Mouse (Mus musculus) testis, postnatal 14 days (tissue): ENCODE measurements around the gene Rasgef1c.

Experiments
- DNase-seq: peaks from one replicate; pipeline ENCODE4 v3.0.0; 2021; ENCODE audit warnings: low spot score

Gene Rasgef1c

GRCm38 (mm10) chr11:49977963-49978568 lies 76.4 kb downstream of the Rasgef1c start:
- DNase-seq = no peak

DNA sequence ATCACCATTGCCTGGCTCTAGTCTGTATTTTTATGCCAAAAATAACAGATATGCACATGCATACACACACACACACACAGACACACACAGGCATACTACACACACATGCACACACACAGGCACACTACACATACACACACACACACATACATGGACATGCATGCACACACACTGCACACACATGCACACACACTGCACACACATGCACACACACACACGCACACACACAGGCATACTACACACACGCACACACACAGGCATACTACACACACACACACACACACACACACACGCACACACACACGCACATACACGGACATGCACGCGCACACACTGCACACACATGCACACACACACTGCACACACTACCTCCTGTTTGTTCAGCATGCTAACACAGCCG lies 77.3 kb downstream of the Rasgef1c start:
- no peak for DNase-seq

DNA sequence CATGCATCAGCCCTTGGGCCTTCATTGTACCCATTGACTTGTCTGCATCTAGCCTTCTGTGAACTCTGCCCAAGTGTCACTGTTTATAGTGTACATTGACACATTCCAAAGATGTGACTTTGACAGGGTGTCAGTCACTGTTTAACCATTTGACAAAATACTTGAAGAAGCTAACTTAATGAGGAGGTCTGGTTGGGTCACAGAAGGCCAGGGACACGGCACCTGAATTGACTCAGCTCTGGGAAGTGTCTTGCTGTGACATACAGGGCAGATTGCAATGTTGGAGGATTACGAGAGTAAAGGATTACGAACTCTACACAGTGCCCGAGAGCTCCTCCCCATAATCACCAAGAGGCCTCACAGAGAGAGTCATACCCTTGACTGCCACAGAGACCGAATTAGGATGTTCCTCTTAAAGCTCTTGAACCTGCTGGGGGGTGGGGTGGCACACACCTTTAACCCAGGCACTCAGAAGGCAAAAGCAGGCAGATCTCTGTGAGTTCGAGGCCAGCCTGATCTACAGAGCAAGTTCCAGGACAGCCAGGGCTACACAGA lies 79.1 kb downstream of the Rasgef1c start:
- no peak for DNase-seq

DNA sequence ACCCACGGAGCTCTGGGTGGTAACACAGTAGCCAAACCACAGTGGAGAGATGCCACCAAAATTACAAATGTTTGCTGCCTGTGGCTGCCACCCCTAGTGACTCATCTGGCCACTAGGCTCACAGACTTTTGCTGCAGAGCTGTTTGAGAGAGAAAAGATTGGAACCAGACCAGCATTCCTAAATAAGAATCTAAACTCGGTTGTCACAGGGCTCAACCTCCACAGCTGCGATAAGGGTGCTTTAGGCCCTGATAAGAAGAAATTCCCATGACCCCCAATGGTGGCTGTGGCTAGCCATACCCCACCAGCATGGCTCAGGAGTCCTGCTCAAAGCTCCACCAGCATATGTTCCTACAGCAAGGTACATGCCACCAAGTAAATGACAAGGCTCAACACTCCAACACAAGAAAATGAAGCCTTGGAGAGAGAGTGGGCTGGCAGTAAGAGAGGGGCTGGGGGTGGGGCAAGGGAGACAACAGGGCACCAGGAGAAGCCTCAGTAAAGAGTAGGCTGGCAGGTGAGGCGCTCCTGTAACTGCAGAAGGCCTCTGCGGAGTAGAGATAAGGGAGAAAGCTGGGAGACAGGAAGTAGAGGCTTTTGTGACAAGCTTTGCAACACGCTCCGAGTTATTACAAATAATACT lies 79.8 kb downstream of the Rasgef1c start:
- no peak for DNase-seq

DNA sequence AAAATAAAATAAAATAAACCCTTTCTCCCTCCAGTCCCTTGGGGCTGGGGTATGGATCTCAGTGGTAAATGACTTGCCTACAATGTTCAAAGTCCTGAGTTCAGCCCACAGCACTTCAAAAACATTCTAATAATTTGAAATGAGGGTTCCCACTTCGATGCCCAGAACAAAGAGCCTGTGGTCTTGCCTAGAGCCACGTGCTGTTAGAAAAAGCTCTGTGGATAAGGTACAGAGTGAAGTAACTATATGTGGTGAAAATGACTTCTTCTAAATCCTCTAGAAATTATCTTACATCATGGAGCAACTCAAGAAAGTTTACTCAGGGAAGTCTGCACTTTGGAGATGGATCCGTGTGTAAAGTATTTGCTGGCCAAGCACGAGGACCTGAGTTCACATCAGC lies 80.5 kb downstream of the Rasgef1c start:
- no peak for DNase-seq

DNA sequence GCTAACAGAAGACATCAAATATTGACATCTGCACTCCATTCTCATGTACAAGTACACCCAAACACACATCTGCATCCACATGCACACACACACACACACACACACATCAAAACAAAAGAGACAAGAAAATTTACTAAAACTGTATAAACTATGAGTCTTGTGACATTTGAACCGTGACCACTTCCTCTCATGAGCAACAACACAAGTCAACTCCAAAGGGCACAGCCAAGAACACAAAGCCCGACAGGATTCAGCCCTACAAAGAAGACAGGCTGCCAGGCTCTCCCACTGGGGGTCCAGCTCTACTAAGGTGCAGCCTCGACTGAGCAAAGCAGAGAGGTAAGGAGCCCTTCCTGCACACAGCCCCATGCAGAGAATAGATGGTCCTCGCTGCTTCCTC lies 81.2 kb downstream of the Rasgef1c start:
- no peak for DNase-seq

DNA sequence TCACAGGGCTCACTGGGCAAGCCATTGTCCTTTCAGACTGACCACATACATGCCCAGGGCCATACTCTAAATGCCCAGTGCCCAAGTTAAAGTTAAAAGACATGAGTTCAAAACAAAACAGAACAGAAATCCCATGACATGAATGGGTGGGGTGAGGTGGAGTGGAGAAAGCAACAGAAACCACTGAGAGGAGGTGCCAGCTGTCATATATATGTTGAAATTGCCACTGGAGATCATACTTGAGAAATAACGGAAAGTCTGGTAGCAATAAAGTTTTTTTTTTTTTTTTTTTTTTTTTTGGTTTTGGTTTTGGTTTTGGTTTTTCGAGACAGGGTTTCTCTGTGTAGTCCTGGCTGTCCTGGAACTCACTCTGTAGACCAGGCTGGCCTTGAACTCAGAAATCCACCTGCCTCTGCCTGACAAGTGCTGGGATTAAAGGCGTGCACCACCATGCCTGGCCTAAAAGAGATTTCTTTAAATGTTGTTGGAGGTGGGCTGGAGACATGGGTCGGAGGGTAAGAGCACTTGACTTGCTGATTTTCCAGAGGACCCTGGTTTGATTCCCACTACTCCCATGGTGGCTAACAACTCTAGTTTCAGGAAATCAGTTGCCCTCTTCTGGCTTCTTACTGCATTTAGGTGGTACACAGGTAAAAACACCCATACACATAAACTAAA lies 82.4 kb downstream of the Rasgef1c start:
- no peak for DNase-seq

DNA sequence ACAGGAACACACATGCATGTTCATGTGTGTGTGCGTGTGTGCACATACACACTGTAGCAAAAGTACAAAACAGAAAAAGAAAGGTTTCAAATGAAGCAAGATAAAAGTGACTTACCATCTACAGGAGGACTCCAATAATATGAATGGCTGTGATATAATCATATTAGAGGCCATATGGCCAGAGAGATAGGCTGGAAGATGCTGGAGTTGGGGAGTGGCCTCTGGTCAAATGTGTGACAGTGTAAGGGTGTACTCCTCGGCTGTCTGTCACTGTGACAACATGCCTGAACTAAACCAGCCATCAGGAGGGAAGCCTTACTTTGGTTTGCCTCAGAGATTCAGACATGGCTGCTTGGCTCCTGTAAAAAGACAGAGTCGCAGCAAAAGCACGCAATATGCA lies 83.4 kb downstream of the Rasgef1c start:
- no peak for DNase-seq

DNA sequence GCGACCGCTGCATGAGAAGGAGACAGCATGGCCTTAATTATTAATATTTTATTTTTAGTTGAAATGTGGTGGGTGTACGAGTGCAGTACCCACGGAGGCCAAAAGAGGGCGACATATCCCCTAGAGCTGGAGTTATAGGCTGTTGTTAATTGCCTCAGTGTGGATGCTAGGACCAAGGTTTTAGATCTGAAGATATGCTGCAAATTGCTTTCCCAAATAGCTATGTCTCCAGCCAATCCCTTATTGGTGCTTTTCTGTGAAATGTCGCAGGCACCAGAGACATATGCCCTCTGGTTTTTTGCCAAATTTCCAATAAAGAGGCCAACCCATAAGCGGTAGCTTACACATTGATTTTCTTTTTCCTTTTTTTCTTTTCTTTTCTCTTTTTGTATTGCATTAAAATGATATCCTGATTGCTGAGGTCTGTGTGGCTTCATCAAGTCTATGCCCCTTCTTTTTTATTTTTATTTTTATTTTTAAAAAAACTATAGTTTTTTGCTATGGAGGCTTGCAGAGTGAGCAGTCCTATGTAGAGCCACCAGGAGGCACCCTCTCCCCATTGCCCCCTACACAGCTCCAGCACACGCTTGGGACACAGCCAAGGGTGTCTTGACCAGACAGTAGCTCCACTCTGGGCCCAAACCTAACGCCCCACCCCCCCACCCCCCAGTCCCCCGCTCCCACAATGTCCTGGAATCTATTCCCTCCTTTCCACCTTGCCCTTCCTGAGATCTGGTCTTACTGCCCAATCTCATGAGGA lies 84.8 kb downstream of the Rasgef1c start:
- DNase-seq = no peak

DNA sequence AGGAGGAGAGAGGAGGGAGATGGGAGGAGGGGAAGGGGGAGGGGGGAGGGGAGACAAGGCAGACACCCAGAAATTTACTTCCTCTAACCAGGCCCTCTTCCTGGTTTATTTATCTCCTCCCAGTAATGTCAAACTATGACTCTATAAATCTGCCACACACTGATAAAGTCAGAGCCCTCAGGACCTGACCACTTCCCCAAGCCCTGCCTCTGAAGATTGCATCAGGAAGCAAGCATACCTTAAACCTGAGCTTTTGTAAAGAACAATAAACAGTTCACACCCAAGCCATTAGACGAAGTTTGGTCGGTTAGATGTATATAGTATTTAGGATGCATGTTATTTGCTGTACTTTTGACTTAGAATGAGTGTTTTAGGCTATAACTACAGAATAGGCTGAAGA lies 92.9 kb downstream of the Rasgef1c start:
- no peak for DNase-seq

GRCm38 (mm10) chr11:49996398-49996797 lies 94.8 kb downstream of the Rasgef1c start:
- DNase-seq = no peak

DNA sequence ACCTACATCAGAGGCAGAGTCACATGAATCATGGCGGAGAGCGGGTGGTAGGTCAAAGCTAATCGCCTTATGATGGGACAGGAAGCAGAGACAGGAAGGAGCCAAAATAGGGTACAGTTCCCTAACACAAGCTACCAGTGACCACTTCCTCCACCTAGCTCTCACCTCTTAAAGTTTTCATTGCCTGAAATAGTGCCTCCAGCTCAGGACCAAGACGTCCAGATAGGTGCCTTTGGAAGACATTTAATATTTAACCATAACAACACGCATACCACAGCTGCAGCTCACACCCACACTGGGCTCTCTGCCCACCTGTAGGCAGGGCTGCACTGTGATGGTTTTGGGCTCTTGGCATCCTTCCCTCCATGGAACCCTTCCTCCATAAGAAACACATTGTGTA lies 95.7 kb downstream of the Rasgef1c start:
- no peak for DNase-seq

GRCm38 (mm10) chr11:50002853-50003252 lies 101.2 kb downstream of the Rasgef1c start:
- no peak for DNase-seq

GRCm38 (mm10) chr11:50007776-50008175 lies 106.1 kb downstream of the Rasgef1c start:
- DNase-seq = no peak

- no peak for DNase-seq
Measured at GRCm38 (mm10) chr11:50008231-50008630, 106.6 kb downstream of the Rasgef1c start.

DNA sequence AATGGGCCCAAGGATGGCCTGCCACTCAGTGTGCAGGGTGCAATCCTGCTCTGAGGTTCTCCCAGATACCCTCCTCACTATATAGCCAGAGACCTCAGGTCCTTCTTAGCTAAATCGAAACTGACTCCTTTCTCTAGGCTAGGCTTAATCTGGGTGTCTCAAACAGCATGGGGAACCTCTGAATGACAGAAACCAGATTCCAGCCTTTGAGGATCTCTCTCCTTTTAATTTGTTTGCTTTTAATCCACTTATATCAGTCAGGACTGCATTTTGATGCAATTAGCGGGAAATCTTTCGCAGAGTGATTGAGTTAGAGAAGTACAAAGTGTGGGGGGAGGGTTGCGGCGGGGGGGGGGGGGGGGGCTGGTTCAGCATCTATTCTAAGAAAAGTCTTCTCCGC lies 111.4 kb downstream of the Rasgef1c start:
- DNase-seq = no peak

DNA sequence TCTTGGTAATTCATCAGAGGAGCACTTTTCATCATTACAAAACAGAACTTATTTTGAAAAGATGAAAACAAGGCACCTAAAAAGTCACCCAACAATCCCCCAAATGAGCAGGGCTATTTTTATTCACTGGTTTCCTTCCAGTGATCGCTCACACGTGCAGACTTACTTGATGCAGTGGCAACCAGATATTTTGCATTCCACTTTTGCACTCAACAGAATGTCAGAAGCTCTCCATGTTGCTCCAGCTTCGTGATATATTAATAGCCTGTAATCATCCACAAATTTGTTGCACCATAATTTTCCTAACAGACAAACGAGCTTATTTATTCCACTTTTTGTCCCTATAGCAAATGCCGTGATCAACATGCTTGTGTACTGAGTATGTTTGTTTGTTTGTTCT lies 114.9 kb downstream of the Rasgef1c start:
- DNase-seq = no peak

DNA sequence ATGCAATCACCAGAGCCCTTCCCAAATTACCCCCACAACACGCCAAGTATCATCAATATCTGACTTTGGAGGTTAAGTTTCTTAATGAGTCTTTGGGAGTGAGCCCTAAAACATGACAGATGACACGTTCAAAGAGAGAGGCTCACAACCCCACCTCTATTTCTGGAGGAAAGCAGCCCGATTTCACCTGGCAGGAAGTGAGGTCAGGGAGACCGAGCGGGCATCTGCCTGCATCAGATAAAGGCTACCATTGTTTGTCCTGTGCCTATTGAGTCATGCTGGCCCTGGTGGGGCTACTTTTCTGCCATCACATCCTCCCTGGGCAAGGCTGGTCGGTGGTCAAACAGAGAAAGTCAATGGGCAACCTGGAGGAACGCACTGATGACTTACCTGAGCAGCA lies 115.9 kb downstream of the Rasgef1c start:
- no peak for DNase-seq

DNA sequence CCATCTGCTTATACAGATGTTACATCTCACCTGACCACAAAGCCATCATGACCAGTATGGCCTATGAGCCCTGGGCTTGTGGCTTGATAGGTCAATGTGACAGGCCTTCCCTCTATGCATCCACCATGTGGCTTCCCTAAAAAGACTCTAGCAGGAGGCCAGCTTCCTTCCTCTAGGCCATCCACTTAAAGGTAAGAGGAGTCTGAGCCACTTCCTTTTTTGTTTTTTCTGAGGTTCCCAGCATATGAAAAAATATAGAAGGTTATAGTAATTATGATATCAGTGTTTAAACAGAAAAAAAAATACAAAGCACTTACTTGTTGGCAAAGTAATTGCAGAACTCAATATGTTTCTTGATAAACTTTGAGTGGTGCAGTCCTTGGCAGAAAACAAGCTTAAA lies 117.2 kb downstream of the Rasgef1c start:
- DNase-seq = no peak

DNA sequence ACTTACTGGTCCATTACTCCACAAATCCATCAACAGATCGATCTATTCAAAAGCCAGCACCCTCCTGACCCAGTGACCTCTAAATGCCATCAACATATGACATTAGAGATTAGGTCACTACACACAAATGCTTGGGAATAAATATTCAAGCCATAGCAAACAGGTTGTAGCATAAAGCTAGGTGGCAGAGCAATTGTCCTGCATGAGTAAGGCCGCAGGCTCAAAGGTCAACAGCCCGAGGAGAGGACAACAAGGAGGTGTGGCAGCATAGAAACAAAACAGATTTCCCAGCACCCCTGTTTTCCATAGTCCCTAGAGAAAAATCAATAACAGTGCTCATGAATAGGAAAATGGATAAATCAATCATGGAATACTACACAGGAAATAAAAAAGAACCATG lies 120.5 kb downstream of the Rasgef1c start:
- DNase-seq = no peak

- no peak for DNase-seq
Measured at GRCm38 (mm10) chr11:50024445-50024832, 122.8 kb downstream of the Rasgef1c start.

DNA sequence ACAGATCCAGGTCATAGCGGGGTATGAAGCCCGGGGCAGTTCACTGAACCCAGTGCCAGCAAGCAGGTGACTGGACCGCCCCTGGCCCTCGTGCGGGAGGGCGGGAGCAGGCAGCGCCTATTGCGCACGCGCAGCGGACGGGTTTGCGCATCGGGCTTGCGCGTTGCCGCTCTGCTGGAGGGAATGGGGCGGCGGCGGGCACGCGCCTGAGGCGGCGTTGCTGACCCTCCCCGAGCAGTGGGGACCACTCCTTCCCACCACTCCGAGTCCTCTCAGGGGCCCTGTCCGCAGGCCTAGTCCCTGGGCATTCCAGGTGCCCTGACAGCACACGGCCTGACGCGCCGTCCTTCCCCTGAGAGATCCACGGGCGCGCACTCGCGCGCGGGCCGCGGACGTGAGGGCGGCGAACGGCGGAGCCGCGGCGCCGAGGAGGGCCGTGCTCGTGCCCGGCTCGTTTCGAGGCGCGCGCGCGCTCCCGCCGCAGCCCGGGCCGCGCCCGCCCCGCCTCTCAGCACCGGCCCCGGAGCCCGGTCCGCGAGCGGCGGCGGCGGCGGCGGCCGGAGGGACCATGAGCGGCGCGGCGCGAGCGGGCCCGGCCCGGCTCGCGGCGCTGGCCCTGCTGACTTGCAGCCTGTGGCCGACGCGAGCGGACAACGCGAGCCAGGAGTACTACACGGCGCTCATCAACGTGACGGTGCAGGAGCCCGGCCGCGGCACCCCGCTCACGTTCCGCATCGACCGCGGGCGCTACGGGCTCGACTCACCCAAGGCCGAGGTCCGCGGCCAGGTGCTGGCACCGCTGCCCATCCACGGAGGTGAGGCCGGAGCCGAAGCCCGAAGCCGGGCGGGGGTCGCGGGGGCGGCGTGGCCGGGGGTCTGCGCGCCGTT lies 123.4 kb downstream of the Rasgef1c start, which contains the start of gene Rnf130:
TSS of gene Rnf130 (plus strand) at position 514 of the 888 bp plus-strand sequence.
- peak; percentile 96 for DNase-seq
